Mouse (Mus musculus) brown adipose tissue, adult 24 weeks (tissue): ENCODE data around the gene Stk11. TPM values are rescaled to one million over a fixed set of nuclear protein-coding genes. Genes with fewer than 3 reads are reported as not detected.

Experiments
- H3K27ac ChIP-seq: fragments of 200-500 bp; replicated peaks from 2 replicates; pipeline ENCODE4 v1.5.1; 2012; ENCODE audit warnings: low read depth, mild to moderate bottlenecking, low read length
- H3K4me1 ChIP-seq: fragments of 200-500 bp; 2 replicates; pipeline ENCODE4 v1.6.1; 2012; ENCODE audit warnings: low read length, mixed read lengths; ENCODE audit not compliant: control insufficient read depth, insufficient read depth, insufficient read length
- H3K4me3 ChIP-seq: fragments of 200-500 bp; 2 replicates; pipeline ENCODE4 v1.5.1; 2012; ENCODE audit warnings: low read depth, mild to moderate bottlenecking, low read length, moderate library complexity; ENCODE audit not compliant: insufficient read depth
- polyA plus RNA-seq: library from polyadenylated mRNA; stranded (reverse); fragments of >200 nt; gene quantifications from 2 replicates; pipeline ENCODE4 v1.2.4, GENCODE M21; 2012; ENCODE audit not compliant: missing spikeins, insufficient read depth, insufficient read length

The Stk11 gene
- polyA plus RNA-seq, 1 experiment: 121 TPM

- Histone ChIP-seq H3K4me1 (peaks cover 7% of the 10 kb centered on the region; the same call in 1 of the 2 replicates), H3K27ac (no peak overlapping the region), H3K4me3 (no peak overlapping the region)
Observed at GRCm38 (mm10) chr10:80169070-80169469, 53.5 kb downstream of the Stk11 start.

- peaks cover 4% of the 10 kb centered on the region; the same call in 1 of the 2 replicates for H3K4me1 ChIP-seq
- H3K4me3 ChIP-seq: no peak overlapping the region
- H3K27ac ChIP-seq: no peak overlapping the region
Observed at GRCm38 (mm10) chr10:80169651-80170050, 54.0 kb downstream of the Stk11 start.

GRCm38 (mm10) chr10:80170052-80170451, 54.4 kb downstream of the Stk11 start:
- Histone ChIP-seq H3K4me1 (peaks cover 4% of the 10 kb centered on the region; the same call in 1 of the 2 replicates), H3K27ac (no peak overlapping the region), H3K4me3 (no peak overlapping the region)

GRCm38 (mm10) chr10:80170601-80171021, 55.0 kb downstream of the Stk11 start:
- H3K27ac ChIP-seq: no peak overlapping the region
- H3K4me3 ChIP-seq: no peak overlapping the region
- peaks cover 4% of the 10 kb centered on the region; the same call in 1 of the 2 replicates for H3K4me1 ChIP-seq

- no peak overlapping the region for H3K4me3 ChIP-seq
Observed at GRCm38 (mm10) chr10:80171252-80171651, 55.6 kb downstream of the Stk11 start.

GRCm38 (mm10) chr10:80171760-80172526, 56.3 kb downstream of the Stk11 start:
- no peak overlapping the region; the same call in 1 of the 2 replicates for H3K4me3 ChIP-seq
- H3K4me1 ChIP-seq: peaks cover 4% of the 10 kb centered on the region; the same call in 1 of the 2 replicates
- H3K27ac ChIP-seq: no peak overlapping the region; the same call in 1 of the 2 replicates

More at GRCm38 (mm10) chr10:80171252-80171651, 55.6 kb downstream of the Stk11 start:
- H3K27ac ChIP-seq: no peak overlapping the region
- H3K4me1 ChIP-seq: peaks cover 4% of the 10 kb centered on the region; the same call in 1 of the 2 replicates

- Histone ChIP-seq H3K27ac (peak within 1 kb of the TSS; percentile 84), H3K4me3 (peak within 1 kb of the TSS; percentile 82), H3K4me1 (peaks cover 4% of the 10 kb centered on the region; the same call in 1 of the 2 replicates)
Observed at GRCm38 (mm10) chr10:80172527-80173292, 57.1 kb downstream of the Stk11 start, which contains the start of gene 1600002K03Rik. TSS of gene 1600002K03Rik (plus strand) at chr10:80172944.

- H3K27ac ChIP-seq: peak overlapping the region; percentile 49
- peaks cover 4% of the 10 kb centered on the region; the same call in 1 of the 2 replicates for H3K4me1 ChIP-seq
- H3K4me3 ChIP-seq: peak overlapping the region; percentile 82
Observed at GRCm38 (mm10) chr10:80173358-80173757, 57.8 kb downstream of the Stk11 start.

GRCm38 (mm10) chr10:80173955-80174640, 58.5 kb downstream of the Stk11 start:
- peaks cover 4% of the 10 kb centered on the region; the same call in 1 of the 2 replicates for H3K4me1 ChIP-seq
- no peak overlapping the region for H3K4me3 ChIP-seq
- no peak overlapping the region for H3K27ac ChIP-seq

GRCm38 (mm10) chr10:80174705-80175104, 59.1 kb downstream of the Stk11 start:
- H3K27ac ChIP-seq: no peak overlapping the region
- H3K4me3 ChIP-seq: no peak overlapping the region
- H3K4me1 ChIP-seq: peaks cover 4% of the 10 kb centered on the region; the same call in 1 of the 2 replicates

GRCm38 (mm10) chr10:80175536-80176269, 60.1 kb downstream of the Stk11 start:
- Histone ChIP-seq H3K4me1 (peaks cover 4% of the 10 kb centered on the region; the same call in 1 of the 2 replicates), H3K4me3 (no peak overlapping the region), H3K27ac (no peak overlapping the region)

- Histone ChIP-seq H3K4me1 (peaks cover 4% of the 10 kb centered on the region; the same call in 1 of the 2 replicates), H3K4me3 (no peak overlapping the region), H3K27ac (no peak overlapping the region)
Observed at GRCm38 (mm10) chr10:80176270-80176834, 60.7 kb downstream of the Stk11 start.

GRCm38 (mm10) chr10:80177441-80178279, 62.1 kb downstream of the Stk11 start:
- Histone ChIP-seq H3K27ac (no peak overlapping the region), H3K4me1 (no peaks in the 10 kb centered on the region), H3K4me3 (no peak overlapping the region)
